Mouse (Mus musculus): ENCODE data around the gene Kcnab1. TPM values are rescaled to one million over a fixed set of nuclear protein-coding genes. Genes with fewer than 3 reads are reported as not detected.

Kcnab1 gene
- polyA plus RNA-seq, 1 experiment from 2014 or later, result 1.2 TPM

DNA sequence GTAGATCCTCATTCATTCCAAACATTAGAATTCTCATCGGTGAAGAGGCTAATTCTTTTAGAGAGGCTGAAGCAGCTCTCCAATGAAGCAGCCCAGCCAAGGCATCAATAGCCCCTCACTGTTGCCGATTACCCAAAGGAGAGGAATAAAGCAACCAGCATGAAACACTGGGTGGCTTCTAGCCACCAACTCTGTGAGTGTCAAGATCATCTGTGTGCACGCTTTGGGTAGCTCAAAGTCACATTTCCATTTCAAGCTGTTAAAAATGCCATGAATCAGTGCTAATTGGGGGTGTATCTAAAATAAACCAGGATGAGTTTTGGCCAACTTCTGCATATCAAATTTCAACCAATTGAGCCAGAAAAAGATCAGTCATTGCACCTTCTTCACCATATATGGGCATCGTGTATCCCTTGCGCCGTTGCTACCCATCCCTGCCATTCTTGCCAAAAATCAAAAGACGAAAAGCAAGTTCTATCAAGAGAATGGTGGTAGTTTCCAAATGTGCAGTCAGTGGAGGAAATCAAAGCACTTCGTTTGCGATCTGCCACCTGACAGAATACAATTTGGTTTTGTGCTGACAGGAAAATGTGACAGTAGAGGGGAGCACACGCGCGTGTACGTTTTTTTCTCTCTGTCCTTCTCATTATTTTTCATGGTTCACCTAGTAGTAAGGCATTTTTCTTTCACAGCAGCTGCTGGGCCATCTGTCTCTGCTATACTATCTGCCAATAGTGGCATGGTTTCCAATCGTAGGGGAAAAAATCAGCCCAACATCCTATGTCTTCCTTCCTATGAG, 213.0 kb downstream of the Kcnab1 start:
- Histone ChIP-seq H3K27ac (replicated peaks) (no peak overlapping the region), H3K9me3 (ENCODE audit: control insufficient read depth, low read length) (no peaks in the 10 kb centered on the region), H3K27me3 (ENCODE audit: control insufficient read depth, insufficient read depth, low read length) (no peaks in the 10 kb centered on the region), H3K4me3 (ENCODE audit: low read depth, low read length) (no peak overlapping the region), H3K4me2 (replicated peaks; ENCODE audit: low read depth) (no peak overlapping the region), H3K4me1 (replicated peaks; ENCODE audit: control insufficient read depth, insufficient read depth) (no peaks in the 10 kb centered on the region), H3K9ac (ENCODE audit: low read length) (no peak overlapping the region), H3K36me3 (ENCODE audit: control insufficient read depth, insufficient read depth, low read length) (no peaks in the 10 kb centered on the region)
- TF ChIP-seq CTCF (IDR thresholded peaks at IDR 0.05; ENCODE audit: low read depth) (no peak), EP300 (optimal IDR thresholded peaks at IDR 0.05) (no peak)
- ATAC-seq (ENCODE audit: low FRiP score, low TSS enrichment) (no peak), DNase-seq (ENCODE audit: low spot score) (no peak)
- WGBS, result 89% methylated on average over 14 of the region's 14 CpGs

DNA sequence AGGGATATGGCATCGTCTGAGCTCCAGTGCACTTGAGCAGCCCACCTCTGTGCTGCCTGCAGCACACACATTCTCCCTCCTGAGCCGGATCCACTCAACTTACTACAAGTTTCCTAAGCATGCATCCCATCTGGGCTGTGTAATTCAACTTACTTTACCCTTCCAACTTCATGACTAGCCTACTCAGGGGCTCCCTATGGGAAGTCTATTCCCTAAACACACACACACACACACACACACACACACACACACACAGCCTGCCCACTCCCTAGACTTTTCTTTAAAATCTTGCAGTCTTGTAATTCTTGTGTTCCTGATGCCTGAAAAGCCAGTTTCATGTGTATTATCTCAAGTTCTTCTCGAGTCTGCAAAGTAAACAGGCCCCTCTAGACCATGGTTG, 216.1 kb downstream of the Kcnab1 start:
- no peak for ATAC-seq (ENCODE audit: low FRiP score, low TSS enrichment)
- Histone ChIP-seq H3K9ac (ENCODE audit: low read length) (no peak overlapping the region), H3K27ac (replicated peaks) (no peak overlapping the region), H3K9me3 (ENCODE audit: control insufficient read depth, low read length) (no peaks in the 10 kb centered on the region), H3K27me3 (ENCODE audit: control insufficient read depth, insufficient read depth, low read length) (no peaks in the 10 kb centered on the region), H3K4me2 (replicated peaks; ENCODE audit: low read depth) (no peak overlapping the region), H3K4me3 (ENCODE audit: low read depth, low read length) (no peak overlapping the region), H3K4me1 (replicated peaks; ENCODE audit: control insufficient read depth, insufficient read depth) (no peaks in the 10 kb centered on the region), H3K36me3 (ENCODE audit: control insufficient read depth, insufficient read depth, low read length) (no peaks in the 10 kb centered on the region)
- no peak for DNase-seq (ENCODE audit: low spot score)
- no peak for TF ChIP-seq CTCF (IDR thresholded peaks at IDR 0.05; ENCODE audit: low read depth)
- TF ChIP-seq EP300 (optimal IDR thresholded peaks at IDR 0.05), result no peak
- WGBS, result 61% methylated on average over 3 of the region's 3 CpGs

- Histone ChIP-seq H3K9ac (ENCODE audit: low read length) (no peak overlapping the region), H3K27ac (replicated peaks) (no peak overlapping the region), H3K4me1 (replicated peaks; ENCODE audit: control insufficient read depth, insufficient read depth) (no peaks in the 10 kb centered on the region), H3K36me3 (ENCODE audit: control insufficient read depth, insufficient read depth, low read length) (no peaks in the 10 kb centered on the region), H3K4me2 (replicated peaks; ENCODE audit: low read depth) (no peak overlapping the region), H3K9me3 (ENCODE audit: control insufficient read depth, low read length) (no peaks in the 10 kb centered on the region), H3K4me3 (ENCODE audit: low read depth, low read length) (no peak overlapping the region), H3K27me3 (ENCODE audit: control insufficient read depth, insufficient read depth, low read length) (no peaks in the 10 kb centered on the region)
- no peak for TF ChIP-seq CTCF (IDR thresholded peaks at IDR 0.05; ENCODE audit: low read depth)
- TF ChIP-seq EP300 (optimal IDR thresholded peaks at IDR 0.05), result no peak
- ATAC-seq (ENCODE audit: low FRiP score, low TSS enrichment), result no peak
- DNase-seq (ENCODE audit: low spot score), result no peak
- WGBS, result 71% methylated on average over 4 of the region's 4 CpGs
Observed at GRCm38 (mm10) chr3:65328814-65329213, 219.6 kb downstream of the Kcnab1 start.

DNA sequence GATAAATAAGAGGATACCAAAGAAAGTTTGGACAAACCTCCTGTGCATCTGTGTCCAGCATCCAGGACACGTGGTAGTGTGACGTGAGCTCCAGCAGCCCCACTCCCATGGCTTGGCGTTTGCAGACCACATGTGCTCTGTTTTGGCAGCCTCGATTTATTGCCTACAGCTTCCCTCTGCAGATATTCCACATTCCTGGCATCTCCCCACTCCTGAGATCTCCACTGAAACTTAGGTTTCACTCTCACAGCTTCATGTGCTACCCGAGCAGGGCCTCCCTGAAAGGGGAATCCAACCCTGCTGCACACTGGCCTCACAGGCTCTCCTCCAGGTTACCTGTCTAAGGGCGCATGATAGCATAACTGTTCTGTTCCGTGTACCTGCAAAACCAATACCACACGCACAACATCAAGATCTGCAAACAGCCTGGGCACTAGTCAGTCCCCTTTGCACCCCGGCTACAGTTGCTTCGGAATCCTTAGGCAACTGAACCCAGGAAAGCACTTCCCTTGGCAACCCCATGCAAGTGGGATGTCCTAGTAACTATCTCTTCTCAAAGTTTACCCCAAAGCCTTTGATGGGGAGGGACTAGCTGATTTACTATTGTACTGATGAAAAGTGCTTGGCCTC, 228.8 kb downstream of the Kcnab1 start:
- Histone ChIP-seq H3K27me3 (ENCODE audit: control insufficient read depth, insufficient read depth, low read length) (no peaks in the 10 kb centered on the region), H3K27ac (replicated peaks) (no peak overlapping the region), H3K4me3 (ENCODE audit: low read depth, low read length) (no peak overlapping the region), H3K4me2 (replicated peaks; ENCODE audit: low read depth) (no peak overlapping the region), H3K9me3 (ENCODE audit: control insufficient read depth, low read length) (no peaks in the 10 kb centered on the region), H3K36me3 (ENCODE audit: control insufficient read depth, insufficient read depth, low read length) (no peaks in the 10 kb centered on the region), H3K9ac (ENCODE audit: low read length) (no peak overlapping the region), H3K4me1 (replicated peaks; ENCODE audit: control insufficient read depth, insufficient read depth) (no peaks in the 10 kb centered on the region)
- DNase-seq (ENCODE audit: low spot score) (no peak), ATAC-seq (ENCODE audit: low FRiP score, low TSS enrichment) (no peak)
- 61% methylated on average over 10 of the region's 10 CpGs for WGBS
- TF ChIP-seq CTCF (IDR thresholded peaks at IDR 0.05; ENCODE audit: low read depth) (no peak), EP300 (optimal IDR thresholded peaks at IDR 0.05) (no peak)

GRCm38 (mm10) chr3:65340173-65340951, 231.2 kb downstream of the Kcnab1 start:
- WGBS, result 65% methylated on average over 5 of the region's 5 CpGs

More at GRCm38 (mm10) chr3:65340173-65340951, 231.2 kb downstream of the Kcnab1 start:
- no peaks in the 10 kb centered on the region for H3K36me3 ChIP-seq (ENCODE audit: control insufficient read depth, insufficient read depth, low read length)
- no peaks in the 10 kb centered on the region for H3K4me1 ChIP-seq (replicated peaks; ENCODE audit: control insufficient read depth, insufficient read depth)
- no peaks in the 10 kb centered on the region for H3K27me3 ChIP-seq (ENCODE audit: control insufficient read depth, insufficient read depth, low read length)
- no peak overlapping the region for H3K4me3 ChIP-seq (ENCODE audit: low read depth, low read length)
- H3K4me2 ChIP-seq (replicated peaks; ENCODE audit: low read depth), result no peak overlapping the region
- no peak overlapping the region for H3K27ac ChIP-seq (replicated peaks)
- ATAC-seq (ENCODE audit: low FRiP score, low TSS enrichment), result no peak
- TF ChIP-seq EP300 (optimal IDR thresholded peaks at IDR 0.05) (no peak), CTCF (IDR thresholded peaks at IDR 0.05; ENCODE audit: low read depth) (no peak)
- no peak for DNase-seq (ENCODE audit: low spot score)
- H3K9me3 ChIP-seq (ENCODE audit: control insufficient read depth, low read length), result no peaks in the 10 kb centered on the region
- no peak overlapping the region for H3K9ac ChIP-seq (ENCODE audit: low read length)

All from stomach, postnatal 0 days (tissue).